Mouse (Mus musculus) bone marrow macrophage, adult 2 months (primary cell): Measurements from ENCODE around the gene Aatk.

ENCODE experiments used
- CTCF ChIP-seq: IDR thresholded peaks from 2 replicates; pipeline ENCODE4 v1.5.1; 2012; ENCODE audit warnings: low read depth, mild to moderate bottlenecking, low read length, moderate library complexity
- POLR2A ChIP-seq: IDR thresholded peaks from 2 replicates; pipeline ENCODE4 v1.6.1; 2012; ENCODE audit warnings: mild to moderate bottlenecking, low read depth, low read length, borderline replicate concordance

- TF ChIP-seq CTCF: no peak
- no peak for TF ChIP-seq POLR2A
Measured at GRCm38 (mm10) chr11:120041191-120042123, 5.5 kb downstream of the Aatk start.
